Mouse (Mus musculus) right cerebral cortex, postnatal 25 days (tissue): ENCODE measurements around the gene Nav2.

ENCODE experiments used
- DNase-seq: peaks from one replicate; pipeline ENCODE4 v3.0.0; 2022

Nav2 gene

DNA sequence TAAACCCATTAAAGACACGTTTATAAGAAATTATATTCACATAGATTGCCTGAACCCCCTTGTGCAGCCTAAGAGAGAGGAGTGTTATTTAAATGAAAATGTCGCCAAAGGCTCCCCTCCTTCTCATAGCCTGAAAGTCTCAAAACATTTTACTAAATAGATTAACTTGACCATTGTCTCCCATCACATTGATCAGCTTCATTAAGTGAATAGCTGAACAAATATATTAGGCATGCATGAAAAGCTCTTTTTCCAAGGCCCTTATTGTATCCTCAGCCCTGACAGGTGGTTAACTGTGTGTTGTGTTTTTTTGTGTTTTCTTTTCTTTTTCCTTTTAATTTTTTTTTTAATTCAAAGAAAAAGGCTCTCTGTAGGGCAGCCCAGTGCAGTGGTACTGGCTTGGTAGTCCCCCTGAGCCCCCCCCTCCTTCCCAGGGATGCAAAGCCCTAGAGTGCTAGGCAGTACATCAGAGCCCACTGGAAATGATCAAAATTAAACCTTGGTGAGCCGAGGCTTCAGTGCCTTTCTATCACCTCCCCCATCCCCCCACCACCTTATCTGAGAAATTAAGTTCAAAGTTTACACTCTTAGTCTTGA lies 732.3 kb downstream of the Nav2 start:
- no peak for DNase-seq
